Mouse (Mus musculus) hindbrain, embryonic 10.5 days (tissue): Measurements from ENCODE around the gene Rpl27. TPM values are rescaled to one million over a fixed set of nuclear protein-coding genes. Genes with fewer than 3 reads are reported as not detected.
A peak's percentile ranks its signal among the peaks of the same experiment; 100 is the strongest.
"Not testable (repeated sequence)": the region's sequence is repeated elsewhere in the genome, so short reads cannot be mapped to it uniquely, and the experiment has no call there.

Source experiments
- DNase-seq: peaks from one replicate; pipeline ENCODE4 v3.0.0-alpha.2; 2017; ENCODE audit warnings: low spot score
- H3K27ac ChIP-seq: fragments of 300-500 bp; sonication (generic); 2 replicates; pipeline ENCODE4 v1.5.1; 2016; ENCODE audit warnings: mild to moderate bottlenecking, moderate library complexity
- H3K27me3 ChIP-seq: fragments of 300-500 bp; sonication (generic); 2 replicates; pipeline ENCODE4 v1.6.1; 2016; ENCODE audit warnings: mild to moderate bottlenecking; ENCODE audit not compliant: poor library complexity, insufficient read depth, severe bottlenecking
- H3K36me3 ChIP-seq: fragments of 300-500 bp; sonication (generic); 2 replicates; pipeline ENCODE4 v1.6.1; 2016; ENCODE audit warnings: mild to moderate bottlenecking, moderate library complexity
- H3K4me1 ChIP-seq: fragments of 300-500 bp; sonication (generic); replicated peaks from 2 replicates; pipeline ENCODE4 v1.6.1; 2016; ENCODE audit warnings: mild to moderate bottlenecking
- H3K4me3 ChIP-seq: fragments of 300-500 bp; sonication (generic); 2 replicates; pipeline ENCODE4 v1.5.1; 2016; ENCODE audit warnings: mild to moderate bottlenecking, moderate library complexity
- H3K9me3 ChIP-seq: fragments of 300-500 bp; sonication (generic); 2 replicates; pipeline ENCODE4 v1.6.1; 2016; ENCODE audit warnings: mild to moderate bottlenecking, moderate library complexity
- WGBS: fragments of 180-500 bp; shearing (Covaris S2); methylation state at CpG from one replicate; pipeline ENCODE4 v1.1.7; 2016; 5-methylcytosine and 5-hydroxymethylcytosine counted together
- polyA plus RNA-seq: library from polyadenylated mRNA; unstranded; fragments of >200 nt; fragmentation: Nextera tagmentation; extraction: Ambion mirVana; gene quantifications from 2 replicates; pipeline ENCODE4 v1.2.1, GENCODE M21; 2016

Gene Rpl27
- polyA plus RNA-seq, 1 experiment from 2014 or later, result 414 TPM

GRCm38 (mm10) chr11:101476361-101476760 lies 34.3 kb downstream of the Rpl27 start:
- Histone ChIP-seq H3K36me3 (peaks cover 14% of the 10 kb centered on the region), H3K4me1 (peaks cover 70% of the 10 kb centered on the region)
- not testable (repeated sequence) for DNase-seq, H3K27me3 ChIP-seq, H3K27ac ChIP-seq, H3K9me3 ChIP-seq, H3K4me3 ChIP-seq
- 87% methylated on average over 4 of the region's 4 CpGs for WGBS

GRCm38 (mm10) chr11:101477194-101477551 lies 35.1 kb downstream of the Rpl27 start:
- Histone ChIP-seq H3K27me3 (no peaks in the 10 kb centered on the region), H3K4me3 (peak overlapping the region; percentile 49), H3K27ac (peak overlapping the region; percentile 96), H3K9me3 (no peaks in the 10 kb centered on the region), H3K36me3 (peaks cover 6% of the 10 kb centered on the region; the same call in 1 of the 2 replicates), H3K4me1 (peaks cover 64% of the 10 kb centered on the region)
- peak; percentile 74 for DNase-seq
- WGBS, result 22% methylated on average over 4 of the region's 4 CpGs

DNA sequence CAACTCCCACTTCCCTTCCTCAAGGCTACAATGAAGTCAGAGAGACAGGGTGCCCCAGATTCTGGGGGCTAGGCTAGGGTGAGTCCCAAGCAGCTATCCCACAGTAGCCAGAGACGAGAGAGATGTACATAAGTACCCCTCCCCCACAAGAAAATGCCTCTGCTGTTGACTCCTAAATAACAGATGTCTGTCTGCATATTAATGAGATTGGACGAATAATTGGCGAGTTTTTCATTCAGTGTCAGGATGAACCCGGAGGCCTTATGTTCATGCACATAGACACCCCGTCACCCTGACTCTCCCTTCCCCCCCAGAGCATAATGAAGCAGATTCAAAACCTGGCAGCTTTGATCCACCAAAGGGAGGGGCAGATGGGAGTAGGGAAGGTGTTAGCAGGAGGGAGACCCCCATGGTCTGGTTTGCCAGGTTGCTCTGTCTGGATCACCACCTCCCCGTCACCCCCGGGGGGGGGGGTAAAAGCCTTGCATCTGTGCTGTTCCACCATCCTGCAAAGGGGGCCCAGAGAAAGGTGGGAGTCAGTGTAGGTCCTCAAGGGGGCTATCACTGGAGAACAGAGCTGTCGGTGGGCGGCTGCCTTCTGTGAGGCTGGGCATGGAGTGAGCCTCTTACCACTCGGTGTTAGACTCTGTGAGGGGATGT lies 35.6 kb downstream of the Rpl27 start:
- Histone ChIP-seq H3K9me3 (no peaks in the 10 kb centered on the region), H3K4me1 (peaks cover 59% of the 10 kb centered on the region), H3K36me3 (0 out of 2 replicates have a peak, but pooled peaks cover under 1% of the 10 kb centered on the region), H3K27ac (peak overlapping the region; percentile 96), H3K27me3 (no peaks in the 10 kb centered on the region), H3K4me3 (peak overlapping the region; percentile 49)
- peak; percentile 63 for DNase-seq
- WGBS, result 28% methylated on average over 10 of the region's 10 CpGs

- H3K27me3 ChIP-seq, result no peaks in the 10 kb centered on the region
- no peaks in the 10 kb centered on the region for H3K9me3 ChIP-seq
- peak overlapping the region; percentile 96 for H3K27ac ChIP-seq
- DNase-seq, result peak; percentile 89
- 5% methylated on average over 18 of the region's 18 CpGs for WGBS
- peaks cover 64% of the 10 kb centered on the region for H3K4me1 ChIP-seq
- peak overlapping the region; percentile 49 for H3K4me3 ChIP-seq
- H3K36me3 ChIP-seq, result no peaks in the 10 kb centered on the region
Observed at GRCm38 (mm10) chr11:101479171-101479635, 37.1 kb downstream of the Rpl27 start.

DNA sequence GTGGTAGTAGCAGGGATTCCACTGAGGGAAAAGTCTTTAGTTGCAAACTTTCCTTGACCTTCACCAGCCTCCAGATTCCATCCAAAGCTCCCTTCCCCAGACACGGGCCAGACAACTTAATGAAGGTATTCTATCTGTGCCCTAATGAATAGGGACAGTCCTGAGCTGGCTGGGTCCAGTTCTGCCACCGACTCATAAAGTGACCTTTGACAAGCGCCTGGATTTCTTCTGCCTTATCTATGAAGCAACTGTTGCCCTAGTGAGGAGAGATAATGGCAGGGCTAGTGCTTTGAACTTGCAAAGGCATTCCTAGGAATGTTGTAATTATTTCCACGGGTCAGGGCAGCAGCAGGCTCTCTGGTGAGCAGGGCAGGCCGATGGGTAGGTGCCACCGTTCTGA lies 38.8 kb downstream of the Rpl27 start:
- peaks cover 66% of the 10 kb centered on the region for H3K4me1 ChIP-seq
- H3K9me3 ChIP-seq, result no peaks in the 10 kb centered on the region
- WGBS, result 64% methylated on average over 6 of the region's 6 CpGs
- no peaks in the 10 kb centered on the region for H3K36me3 ChIP-seq
- no peaks in the 10 kb centered on the region for H3K27me3 ChIP-seq
- DNase-seq, result no peak
- no peak overlapping the region for H3K4me3 ChIP-seq
- H3K27ac ChIP-seq, result peak overlapping the region; percentile 96

- Histone ChIP-seq H3K4me1 (peaks cover 51% of the 10 kb centered on the region), H3K27me3 (no peaks in the 10 kb centered on the region), H3K9me3 (no peaks in the 10 kb centered on the region), H3K27ac (peak overlapping the region; percentile 79), H3K4me3 (no peak overlapping the region), H3K36me3 (peaks cover 27% of the 10 kb centered on the region)
- 43% methylated on average over 3 of the region's 3 CpGs for WGBS
- DNase-seq, result no peak
Observed at GRCm38 (mm10) chr11:101483804-101484203, 41.7 kb downstream of the Rpl27 start.

DNA sequence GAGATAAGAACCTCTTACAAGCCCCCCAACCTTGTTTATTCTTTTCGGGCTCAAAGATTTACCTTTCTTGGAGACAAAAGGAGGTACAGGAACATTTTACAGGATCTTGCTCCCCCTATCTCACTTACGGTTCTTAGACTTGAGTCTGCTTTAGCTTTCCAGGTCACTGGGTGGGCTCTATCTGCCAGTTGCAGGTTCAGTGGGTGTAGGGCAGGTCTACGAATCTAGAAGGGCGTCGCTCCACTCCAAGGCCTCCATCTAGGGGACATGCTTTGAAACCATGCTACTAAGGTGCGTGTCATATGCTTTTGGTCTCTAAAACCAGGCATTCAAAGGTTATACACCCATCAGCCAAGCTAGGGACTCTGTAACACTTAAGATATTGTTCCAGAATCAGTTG lies 42.1 kb downstream of the Rpl27 start:
- Histone ChIP-seq H3K4me3 (no peak overlapping the region), H3K4me1 (peaks cover 47% of the 10 kb centered on the region), H3K27me3 (no peaks in the 10 kb centered on the region), H3K9me3 (no peaks in the 10 kb centered on the region), H3K27ac (peak overlapping the region; percentile 74), H3K36me3 (peaks cover 32% of the 10 kb centered on the region)
- WGBS, result 76% methylated on average over 6 of the region's 6 CpGs
- DNase-seq, result no peak

- peak overlapping the region; percentile 74; the same call in 1 of the 2 replicates for H3K27ac ChIP-seq
- no peak for DNase-seq
- no peaks in the 10 kb centered on the region for H3K27me3 ChIP-seq
- no peak overlapping the region for H3K4me3 ChIP-seq
- peaks cover 41% of the 10 kb centered on the region for H3K4me1 ChIP-seq
- 85% methylated on average over 7 of the region's 7 CpGs for WGBS
- H3K36me3 ChIP-seq, result peaks cover 37% of the 10 kb centered on the region
- H3K9me3 ChIP-seq, result no peaks in the 10 kb centered on the region
Observed at GRCm38 (mm10) chr11:101484814-101485213, 42.7 kb downstream of the Rpl27 start.

DNA sequence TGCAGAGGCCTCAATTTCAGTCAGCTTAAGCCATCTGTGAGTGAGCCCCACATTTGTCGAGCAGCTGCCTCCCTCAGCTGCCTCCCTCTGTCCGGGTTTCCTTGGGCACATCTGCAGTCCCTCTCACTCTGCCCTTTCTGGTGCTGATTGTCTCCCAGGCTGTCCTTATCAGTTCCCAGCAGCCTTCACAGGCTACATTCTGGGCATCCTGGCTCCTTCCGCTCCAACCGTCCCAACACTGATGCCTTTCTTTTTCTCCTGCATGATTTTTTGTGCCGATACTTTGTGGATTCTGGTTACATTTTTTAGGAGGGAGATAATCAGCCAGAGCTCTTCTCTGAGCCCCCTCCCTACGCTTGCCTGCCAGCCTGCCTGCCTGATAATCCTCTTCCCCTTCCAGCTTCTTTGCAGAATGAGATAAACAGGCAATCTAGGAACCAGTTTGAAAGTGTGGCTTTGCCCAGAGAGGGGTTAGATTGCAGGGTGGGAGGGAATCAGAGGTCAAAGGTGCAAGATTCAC lies 43.5 kb downstream of the Rpl27 start:
- DNase-seq, result peak; percentile 20
- Histone ChIP-seq H3K27ac (peak overlapping the region; percentile 72), H3K27me3 (no peaks in the 10 kb centered on the region), H3K4me1 (peaks cover 33% of the 10 kb centered on the region), H3K36me3 (peaks cover 45% of the 10 kb centered on the region), H3K4me3 (no peak overlapping the region), H3K9me3 (no peaks in the 10 kb centered on the region)
- WGBS, result 69% methylated on average over 6 of the region's 6 CpGs

DNA sequence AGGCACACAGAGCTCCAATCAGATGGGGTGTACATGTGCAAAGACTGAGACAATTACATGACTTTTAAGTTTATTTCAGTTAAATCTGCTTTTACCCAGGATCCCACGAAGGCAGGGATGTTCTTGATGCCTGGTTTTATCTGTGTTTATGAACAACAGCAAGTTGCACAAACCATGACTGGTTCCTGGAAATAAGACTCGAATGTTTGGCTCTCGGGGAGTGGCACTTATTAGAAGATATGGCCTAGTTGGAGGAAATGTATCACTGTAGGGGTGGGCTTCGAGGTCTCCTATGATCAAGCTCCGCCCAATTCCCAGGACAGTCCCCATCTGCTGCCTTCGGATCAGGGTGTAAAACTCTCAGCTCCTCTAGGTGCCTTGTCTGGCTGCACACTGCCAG lies 44.0 kb downstream of the Rpl27 start:
- WGBS, result 85% methylated on average over 6 of the region's 6 CpGs
- no peak overlapping the region for H3K4me3 ChIP-seq
- no peak for DNase-seq
- peaks cover 48% of the 10 kb centered on the region for H3K36me3 ChIP-seq
- peak overlapping the region; percentile 72; the same call in 1 of the 2 replicates for H3K27ac ChIP-seq
- no peaks in the 10 kb centered on the region for H3K9me3 ChIP-seq
- no peaks in the 10 kb centered on the region for H3K27me3 ChIP-seq
- H3K4me1 ChIP-seq, result peaks cover 28% of the 10 kb centered on the region

Other genes with a start within 250 kb of the Rpl27 start
- 13.1 TPM in 2 replicates for gene Ezh1, start 215.8 kb upstream of the Rpl27 start, polyA plus RNA-seq
- gene Ramp2, start 196.3 kb upstream of the Rpl27 start, polyA plus RNA-seq, result 63.9 and 72.3 TPM in 2 replicates
- 135 TPM in 2 replicates for gene Vps25, start 188.6 kb upstream of the Rpl27 start, polyA plus RNA-seq
- gene Wnk4, start 181.7 kb upstream of the Rpl27 start, polyA plus RNA-seq, result 6.7 and 7.6 TPM in 2 replicates
- 0.95 and 1.9 TPM in 2 replicates for gene Cntd1, start 163.3 kb upstream of the Rpl27 start, polyA plus RNA-seq
- gene Coa3, start 163.2 kb upstream of the Rpl27 start, polyA plus RNA-seq, result 227 and 244 TPM in 2 replicates
- 153 and 166 TPM in 2 replicates for gene Becn1, start 140.0 kb upstream of the Rpl27 start, polyA plus RNA-seq
- 166 and 190 TPM in 2 replicates for gene Psme3, start 126.1 kb upstream of the Rpl27 start, polyA plus RNA-seq
- gene Aoc2, start 117.2 kb upstream of the Rpl27 start, polyA plus RNA-seq, result 1.5 and 2.1 TPM in 2 replicates
- 0.06 TPM in 1 of 2 replicates, not detected in the other for gene Aoc3, start 111.7 kb upstream of the Rpl27 start, polyA plus RNA-seq
- not detected in 2 replicates for gene G6pc, start 74.7 kb upstream of the Rpl27 start, polyA plus RNA-seq
- 91.4 and 99.8 TPM in 2 replicates for gene Aarsd1, start 24.7 kb upstream of the Rpl27 start, polyA plus RNA-seq
- gene Gm27029, start 17.5 kb upstream of the Rpl27 start, polyA plus RNA-seq, result 9.4 and 10.2 TPM in 2 replicates
- 20.5 and 25.3 TPM in 2 replicates for gene Rundc1, start 17.2 kb upstream of the Rpl27 start, polyA plus RNA-seq
- gene Ptges3l, start 17.0 kb upstream of the Rpl27 start, polyA plus RNA-seq, result 4.0 and 4.5 TPM in 2 replicates
- gene Ifi35, start 6.1 kb downstream of the Rpl27 start, polyA plus RNA-seq, result 3.5 and 3.6 TPM in 2 replicates
- 97.9 and 208 TPM in 2 replicates for gene Rnd2, start 22.7 kb downstream of the Rpl27 start, polyA plus RNA-seq
- gene Vat1, start 23.9 kb downstream of the Rpl27 start, polyA plus RNA-seq, result 61.1 and 108 TPM in 2 replicates
- gene Brca1, start 109.7 kb downstream of the Rpl27 start, polyA plus RNA-seq, result 16.1 and 25.3 TPM in 2 replicates
- gene Nbr1, start 109.9 kb downstream of the Rpl27 start, polyA plus RNA-seq, result 71.0 and 81.8 TPM in 2 replicates
- gene Tmem106a, start 139.9 kb downstream of the Rpl27 start, polyA plus RNA-seq, result 1.7 and 4.3 TPM in 2 replicates
- not detected in 2 replicates for gene Gm11634, start 157.0 kb downstream of the Rpl27 start, polyA plus RNA-seq
- 34.2 and 39.4 TPM in 2 replicates for gene Rdm1, start 184.9 kb downstream of the Rpl27 start, polyA plus RNA-seq
- 7.9 and 9.4 TPM in 2 replicates for gene Arl4d, start 223.2 kb downstream of the Rpl27 start, polyA plus RNA-seq